Mouse (Mus musculus) limb, embryonic 14.5 days (tissue): Measurements from ENCODE around the gene Phf24. TPM values are rescaled to one million over a fixed set of nuclear protein-coding genes. Genes with fewer than 3 reads are reported as not detected.

Experiments used
- ATAC-seq: fragments of 200-750 bp; cut with Nextera tagmentation; 2 replicates; pipeline ENCODE4 v1.8.0; 2017; ENCODE audit warnings: low read depth, moderate number of reproducible peaks, moderate TSS enrichment; ENCODE audit not compliant: low FRiP score
- DNase-seq: peaks from one replicate; pipeline ENCODE4 v3.0.0-alpha.2; 2015; ENCODE audit warnings: low spot score
- H3K27ac ChIP-seq: fragments of 300-500 bp; sonication (generic); replicated peaks from 2 replicates; pipeline ENCODE4 v1.5.1; 2014; ENCODE audit warnings: low read depth, mild to moderate bottlenecking, low read length, moderate library complexity, mixed read lengths
- H3K27me3 ChIP-seq: fragments of 300-500 bp; sonication (generic); 2 replicates; pipeline ENCODE4 v1.6.1; 2014; ENCODE audit warnings: low read length, mixed read lengths; ENCODE audit not compliant: control insufficient read depth, insufficient read depth
- H3K36me3 ChIP-seq: fragments of 300-500 bp; sonication (generic); 2 replicates; pipeline ENCODE4 v1.6.1; 2014; ENCODE audit warnings: mild to moderate bottlenecking, low read length, moderate library complexity, mixed read lengths; ENCODE audit not compliant: control insufficient read depth, insufficient read depth
- H3K4me1 ChIP-seq: fragments of 300-500 bp; sonication (generic); 2 replicates; pipeline ENCODE4 v1.6.1; 2014; ENCODE audit warnings: antibody characterized with exemption, low read length, mixed read lengths; ENCODE audit not compliant: control insufficient read depth, insufficient read depth
- H3K4me2 ChIP-seq: fragments of 300-500 bp; sonication (generic); replicated peaks from 2 replicates; pipeline ENCODE4 v1.6.1; 2014; ENCODE audit warnings: low read depth, mild to moderate bottlenecking, low read length, moderate library complexity; ENCODE audit not compliant: severe bottlenecking
- H3K4me3 ChIP-seq: fragments of 300-500 bp; sonication (generic); replicated peaks from 2 replicates; pipeline ENCODE4 v1.5.1; 2014; ENCODE audit warnings: low read length
- H3K9ac ChIP-seq: fragments of 300-500 bp; sonication (generic); 2 replicates; pipeline ENCODE4 v1.6.1; 2014; ENCODE audit warnings: mild to moderate bottlenecking, low read depth, low read length, moderate library complexity; ENCODE audit not compliant: severe bottlenecking
- H3K9me3 ChIP-seq: fragments of 300-500 bp; sonication (generic); 2 replicates; pipeline ENCODE4 v1.6.1; 2016; ENCODE audit warnings: low read length; ENCODE audit not compliant: control insufficient read depth
- POLR2A ChIP-seq: fragments of 200-500 bp; IDR thresholded peaks from 2 replicates; pipeline ENCODE4 v1.8.0; 2012; ENCODE audit warnings: inconsistent platforms, mild to moderate bottlenecking, moderate library complexity, borderline replicate concordance; ENCODE audit not compliant: insufficient read depth, insufficient read length; ENCODE audit errors: extremely low read depth
- WGBS: fragments of 180-500 bp; shearing (Covaris S2); extraction: QIAGEN DNeasy Blood & Tissue Kit; methylation state at CpG from one replicate; pipeline ENCODE4 v1.1.7; 2014; 5-methylcytosine and 5-hydroxymethylcytosine counted together
- polyA plus RNA-seq, 2 experiments: library from polyadenylated mRNA; depleted of rRNA in 1 of 2; stranded (reverse) in 1 of 2; unstranded in 1 of 2; fragments of >200 nt; fragmentation: Nextera tagmentation in 1 of 2; extraction: Ambion mirVana in 1 of 2; gene quantifications; 2 replicates each; pipeline versions ENCODE4 v1.2.1 to v1.2.3; 2012 to 2014

The Phf24 gene
- polyA plus RNA-seq, 2 experiments = 1.1 to 2.7 TPM

DNA sequence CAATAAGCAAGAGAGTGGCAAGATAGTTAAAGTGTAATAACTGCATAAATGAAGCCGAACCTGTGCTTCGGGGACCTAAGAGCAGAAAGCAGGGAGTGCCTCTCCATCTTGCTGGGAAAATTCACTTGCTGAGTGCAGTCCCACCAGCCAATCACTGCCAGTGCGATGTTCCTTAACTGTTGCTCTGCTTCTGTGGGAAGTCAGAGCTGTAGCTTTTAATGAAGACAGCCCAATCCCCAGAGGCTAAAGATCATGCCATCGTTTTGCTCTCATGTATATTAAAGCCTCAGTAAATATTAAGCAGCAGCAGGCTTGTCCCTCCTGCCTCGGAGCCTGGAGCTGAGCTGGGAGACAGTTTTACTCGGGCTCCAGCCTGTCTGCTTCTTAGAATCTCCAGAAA, 5.6 kb downstream of the Phf24 start:
- no peak overlapping the region for H3K4me3 ChIP-seq
- H3K27me3 ChIP-seq = peaks cover 19% of the 10 kb centered on the region
- no peak overlapping the region for H3K27ac ChIP-seq
- no peak overlapping the region for H3K4me2 ChIP-seq
- no peak overlapping the region for H3K9ac ChIP-seq
- H3K4me1 ChIP-seq = no peaks in the 10 kb centered on the region
- H3K9me3 ChIP-seq = no peaks in the 10 kb centered on the region
- 56% methylated on average over 6 of the region's 6 CpGs for WGBS
- no peak for TF ChIP-seq POLR2A
- ATAC-seq (no peak), DNase-seq (no peak)
- no peaks in the 10 kb centered on the region for H3K36me3 ChIP-seq

DNA sequence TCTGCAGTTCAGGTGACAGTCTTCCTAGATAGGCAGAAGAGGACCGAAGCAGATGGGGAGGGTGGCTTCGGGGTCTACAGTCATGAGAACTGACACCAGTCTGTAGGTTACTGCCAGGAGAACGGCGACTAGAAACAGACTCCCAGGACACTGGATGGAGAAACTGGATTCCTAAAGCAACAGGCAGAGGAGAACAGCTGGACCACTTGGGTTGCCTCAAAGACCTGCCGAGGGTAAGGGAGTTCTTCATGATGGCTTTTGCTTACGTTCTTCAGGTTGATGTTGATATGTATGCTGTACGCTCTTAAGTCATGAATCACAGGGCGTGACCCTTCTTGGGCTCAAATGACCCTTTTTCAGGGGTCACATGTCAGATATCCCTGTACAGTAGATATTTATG, 6.0 kb downstream of the Phf24 start:
- ATAC-seq (no peak), DNase-seq (no peak)
- Histone ChIP-seq H3K9me3 (no peaks in the 10 kb centered on the region), H3K27me3 (peaks cover 16% of the 10 kb centered on the region), H3K4me3 (no peak overlapping the region), H3K36me3 (no peaks in the 10 kb centered on the region), H3K4me1 (no peaks in the 10 kb centered on the region), H3K4me2 (no peak overlapping the region), H3K27ac (no peak overlapping the region), H3K9ac (no peak overlapping the region)
- TF ChIP-seq POLR2A = no peak
- WGBS = 78% methylated on average over 8 of the region's 8 CpGs

DNA sequence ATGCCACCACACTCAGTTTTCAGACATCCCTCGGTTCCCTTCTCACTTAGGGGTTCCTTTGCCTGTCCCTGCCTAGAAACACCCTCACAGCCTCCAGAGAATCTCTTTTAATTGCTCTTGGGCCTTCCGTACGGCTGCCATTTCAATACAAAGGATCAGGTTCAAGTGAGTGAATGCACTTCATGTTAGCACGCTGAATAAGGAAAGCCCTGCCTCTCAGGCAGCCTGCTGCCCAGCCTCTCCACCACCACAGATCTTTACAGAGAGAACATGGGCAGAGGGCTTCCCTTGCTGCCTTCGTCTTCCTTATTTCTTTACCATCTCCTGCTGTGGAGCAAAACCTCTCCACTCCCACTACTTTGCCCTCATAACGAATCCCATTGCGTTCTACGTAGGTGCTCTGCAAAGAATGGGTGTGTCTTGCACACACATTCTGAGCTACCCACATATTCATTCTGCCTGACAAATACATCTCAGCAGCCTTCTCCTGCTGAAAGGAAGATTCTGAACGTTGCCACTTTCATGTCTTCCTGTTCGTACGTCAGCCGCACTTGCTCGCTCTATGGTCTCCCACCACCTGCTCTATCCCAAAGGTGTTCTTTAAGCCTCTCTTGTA, 7.7 kb downstream of the Phf24 start:
- DNase-seq = no peak

DNA sequence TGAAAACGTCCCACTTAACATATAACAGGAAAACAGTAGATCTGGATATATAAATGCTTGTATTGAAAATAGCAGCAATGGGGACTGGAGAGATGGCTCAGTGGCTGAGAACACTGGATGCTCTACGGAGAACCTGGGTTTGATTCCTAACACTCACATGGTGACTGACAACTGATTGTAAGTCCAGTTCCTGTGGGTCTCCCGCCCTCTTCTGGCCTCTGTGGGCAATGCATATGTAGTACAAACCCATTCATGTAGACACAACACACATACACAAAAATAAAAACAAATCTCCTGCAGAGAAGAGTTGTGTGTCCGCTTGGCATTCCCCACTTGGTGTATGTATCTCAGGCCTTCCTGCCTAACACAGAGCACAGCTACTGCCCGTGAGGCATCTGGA, 11.7 kb downstream of the Phf24 start:
- DNase-seq = no peak

More for the DNA sequence above, 7.7 kb downstream of the Phf24 start:
- Histone ChIP-seq H3K36me3 (no peaks in the 10 kb centered on the region), H3K4me3 (no peak overlapping the region), H3K4me1 (no peaks in the 10 kb centered on the region), H3K9me3 (no peaks in the 10 kb centered on the region), H3K27ac (no peak overlapping the region), H3K4me2 (no peak overlapping the region), H3K27me3 (no peaks in the 10 kb centered on the region; the same call in 1 of the 2 replicates), H3K9ac (no peak overlapping the region)
- no peak for ATAC-seq
- 77% methylated on average over 13 of the region's 13 CpGs for WGBS
- no peak for TF ChIP-seq POLR2A

DNA sequence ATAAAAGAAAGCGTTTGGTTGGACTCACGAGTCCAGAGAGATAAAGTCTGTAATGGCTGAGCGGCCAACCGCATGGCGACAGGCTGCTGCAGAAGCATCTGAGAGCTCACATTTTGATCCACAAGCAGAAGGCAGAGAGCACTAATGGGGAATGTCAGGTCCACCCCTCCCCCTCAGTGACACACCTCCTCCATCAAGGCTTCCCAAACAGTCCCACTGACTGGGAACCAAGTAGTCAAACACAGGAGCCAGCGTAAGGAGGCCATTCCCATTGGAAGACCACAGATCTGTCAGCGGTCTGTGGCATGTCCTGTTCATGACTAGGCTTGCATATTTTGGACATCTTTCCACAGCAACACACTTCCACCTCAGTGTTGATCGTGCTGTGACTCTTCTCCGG, 12.5 kb downstream of the Phf24 start:
- DNase-seq = no peak
- no peak for TF ChIP-seq POLR2A

More for the DNA sequence above, 11.7 kb downstream of the Phf24 start:
- Histone ChIP-seq H3K36me3 (no peaks in the 10 kb centered on the region), H3K4me3 (no peak overlapping the region), H3K9ac (no peak overlapping the region), H3K27me3 (no peaks in the 10 kb centered on the region; the same call in 1 of the 2 replicates), H3K4me1 (no peaks in the 10 kb centered on the region), H3K9me3 (no peaks in the 10 kb centered on the region), H3K27ac (no peak overlapping the region), H3K4me2 (no peak overlapping the region)
- WGBS = 72% methylated on average over 5 of the region's 5 CpGs
- TF ChIP-seq POLR2A = no peak
- no peak for ATAC-seq

More for the DNA sequence above, 12.5 kb downstream of the Phf24 start:
- H3K36me3 ChIP-seq = no peaks in the 10 kb centered on the region
- WGBS = 93% methylated on average over 9 of the region's 9 CpGs
- no peaks in the 10 kb centered on the region; the same call in 1 of the 2 replicates for H3K27me3 ChIP-seq
- H3K9ac ChIP-seq = no peak overlapping the region
- no peaks in the 10 kb centered on the region for H3K9me3 ChIP-seq
- H3K4me1 ChIP-seq = no peaks in the 10 kb centered on the region
- no peak overlapping the region for H3K4me3 ChIP-seq
- no peak for ATAC-seq
- H3K4me2 ChIP-seq = no peak overlapping the region
- no peak overlapping the region for H3K27ac ChIP-seq
